ENCODE assay signal across 1 mouse cellular context in genomic region chr17:26933419-26933818, GRCm38 (mm10).
TF ChIP-seq lines count a peak whose summit lies in the region.

No protein-coding gene starts in this region.

TF ChIP-seq in CH12.LX, 34 proteins besides CTCF, POLR2A, EP300 and RAD21 (continued from another document):
- TF ChIP-seq USF2 (conservative IDR thresholded peaks at IDR 0.05; ENCODE audit: low read depth, low read length) = no peak
- TF ChIP-seq TCF12 (IDR thresholded peaks at IDR 0.05; ENCODE audit: low read depth, low read length) = no peak
- no peak for TF ChIP-seq MEF2A (IDR thresholded peaks at IDR 0.05; ENCODE audit: borderline replicate concordance, low read depth, low read length)
- no peak for TF ChIP-seq MAZ (IDR thresholded peaks at IDR 0.05; ENCODE audit: low read depth, low read length)
- TF ChIP-seq MYC (IDR thresholded peaks at IDR 0.05; ENCODE audit: low read depth, low read length) = no peak
- no peak for TF ChIP-seq RCOR1 (conservative IDR thresholded peaks at IDR 0.05; ENCODE audit: low read depth, low read length)
- no peak for TF ChIP-seq IRF4 (IDR thresholded peaks at IDR 0.05; ENCODE audit: low read depth, low read length)
- no peak for TF ChIP-seq JUND (conservative IDR thresholded peaks at IDR 0.05; ENCODE audit: low read depth, low read length)
- TF ChIP-seq ZNF384 (IDR thresholded peaks at IDR 0.05; ENCODE audit: low read depth, low read length) = no peak
- no peak for TF ChIP-seq SIN3A (IDR thresholded peaks at IDR 0.05; ENCODE audit: low read length)
- TF ChIP-seq MAX (IDR thresholded peaks at IDR 0.05; ENCODE audit: low read length) = no peak
